Mouse (Mus musculus) stomach, postnatal 0 days (tissue): ENCODE results near the gene Txndc9.

Experiments
- CTCF ChIP-seq: IDR thresholded peaks from 2 replicates; pipeline ENCODE4 v1.5.1; 2016; ENCODE audit warnings: antibody characterized with exemption, low read depth, mild to moderate bottlenecking, moderate library complexity
- EP300 ChIP-seq: optimal IDR thresholded peaks from 2 replicates; pipeline ENCODE3; 2016; ENCODE audit warnings: antibody characterized with exemption

DNA sequence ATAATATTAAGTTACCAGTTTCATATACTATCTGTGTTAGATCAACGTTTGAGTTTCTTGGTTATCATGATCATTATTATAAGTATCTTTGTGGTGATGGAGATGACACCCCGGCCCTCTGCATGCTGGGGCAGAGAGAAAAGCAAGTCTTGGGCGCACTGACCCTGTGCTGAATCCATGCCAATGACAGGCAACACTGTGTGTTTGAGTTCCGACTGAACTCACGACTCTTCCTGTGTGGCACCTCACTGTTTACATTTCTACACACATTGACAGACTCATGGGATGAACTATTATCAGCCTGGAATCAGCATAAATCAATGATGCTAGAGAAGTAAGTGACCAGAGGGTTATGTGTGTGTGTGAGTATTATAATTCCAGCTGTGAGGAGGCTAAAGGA lies 9.8 kb downstream of the Txndc9 start:
- TF ChIP-seq CTCF (no peak), EP300 (no peak)
